Mouse (Mus musculus) heart, adult 11 months (tissue): Measurements from ENCODE around the gene Tmem163.

Source experiments
- DNase-seq: peaks from one replicate; pipeline ENCODE4 v3.0.0; 2022

The Tmem163 gene

DNA sequence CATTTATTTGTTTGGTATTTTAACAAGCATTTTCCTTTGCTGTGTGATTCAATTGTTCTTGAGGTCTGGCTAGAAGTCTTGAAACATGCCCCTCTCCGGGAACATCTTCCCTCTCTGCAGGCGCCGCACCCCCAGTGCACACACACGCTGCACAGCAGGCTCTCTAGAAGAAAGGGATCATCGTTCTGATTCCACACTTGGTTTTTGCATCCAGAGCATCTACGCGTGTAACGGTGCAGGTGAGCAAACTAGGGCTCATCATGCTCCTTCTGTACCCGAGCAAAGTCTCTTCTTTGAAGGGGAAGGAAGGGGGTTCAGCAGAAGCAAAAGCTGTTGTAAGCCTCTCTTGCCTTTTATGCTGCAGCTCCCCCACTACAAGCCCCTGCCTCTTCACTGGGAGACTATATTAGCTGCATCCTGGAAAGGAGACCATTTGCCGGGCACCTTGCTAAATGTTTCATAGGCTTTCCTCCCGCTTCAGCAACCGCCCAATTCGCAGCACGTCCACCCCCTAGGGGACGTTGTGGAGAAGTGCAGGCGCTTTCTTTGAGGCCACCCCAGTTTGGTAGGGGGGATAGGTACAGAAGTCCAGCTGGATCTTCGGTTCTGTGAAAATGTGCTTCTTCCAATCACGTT, at the start of gene Tmem163:
Gene Tmem163 (minus strand): TSS at position 51 of the 636 bp plus-strand sequence.
- DNase-seq = no peak

DNA sequence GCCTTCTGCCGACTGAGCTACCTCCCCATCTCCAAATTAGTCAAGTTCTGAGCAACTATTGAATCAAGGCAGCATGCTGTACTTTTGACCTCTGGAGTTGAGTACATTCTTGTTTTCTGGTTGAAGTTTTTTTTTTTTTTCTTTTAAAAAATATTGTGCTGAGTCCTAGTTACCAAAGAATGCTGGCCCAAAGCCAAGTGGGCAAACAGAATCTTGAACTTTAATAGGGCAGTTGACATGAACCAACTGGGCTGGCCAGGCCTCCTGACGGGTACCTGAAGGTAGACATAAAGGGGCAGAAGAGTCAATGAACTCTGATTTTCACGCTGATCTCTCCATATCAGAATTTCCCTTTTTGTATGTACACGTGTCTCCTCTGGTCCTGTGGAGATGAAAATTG, 49.7 kb upstream of the Tmem163 start, which contains the start of gene Acmsd:
Gene Acmsd (plus strand): TSS at position 318 of the 400 bp plus-strand sequence.
- DNase-seq = peak; percentile 10

DNA sequence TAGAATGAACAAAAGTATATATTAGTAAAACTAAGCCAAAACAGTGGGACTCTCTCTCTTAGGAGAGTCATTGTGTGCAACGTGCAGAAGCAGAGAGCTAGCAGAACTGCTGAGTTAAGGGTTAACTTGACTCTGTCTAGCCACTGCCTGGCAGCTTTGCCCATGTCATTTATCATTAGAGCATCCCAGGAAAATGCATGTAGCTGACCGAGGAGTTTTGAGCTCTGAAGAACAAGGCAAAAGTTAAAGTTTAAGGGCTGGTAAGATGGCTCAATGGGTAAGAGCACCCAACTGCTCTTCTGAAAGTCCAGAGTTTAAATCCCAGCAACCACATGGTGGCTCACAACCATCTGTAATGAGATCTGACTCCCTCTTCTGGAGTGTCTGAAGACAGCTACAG, 44.2 kb upstream of the Tmem163 start:
- DNase-seq = peak; percentile 12

DNA sequence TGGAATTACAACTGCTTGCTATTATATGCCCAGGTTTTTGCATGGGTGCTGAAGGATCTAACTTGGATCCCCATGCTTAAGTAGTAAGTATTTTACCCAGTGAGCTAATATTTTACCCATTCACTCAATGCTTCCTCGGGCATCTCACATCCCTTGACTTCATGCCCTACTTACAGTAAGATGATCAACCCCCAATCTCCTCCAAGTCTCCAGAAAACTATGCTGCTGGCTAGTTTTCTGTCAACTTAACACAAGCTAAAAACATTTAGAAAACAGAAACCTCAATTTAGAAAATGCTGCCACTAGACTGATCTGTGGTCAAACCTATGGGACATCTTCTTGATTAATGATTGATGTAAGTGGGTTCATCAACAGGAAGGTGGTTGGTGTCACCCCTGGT, 38.9 kb upstream of the Tmem163 start:
- peak; percentile 51 for DNase-seq

DNA sequence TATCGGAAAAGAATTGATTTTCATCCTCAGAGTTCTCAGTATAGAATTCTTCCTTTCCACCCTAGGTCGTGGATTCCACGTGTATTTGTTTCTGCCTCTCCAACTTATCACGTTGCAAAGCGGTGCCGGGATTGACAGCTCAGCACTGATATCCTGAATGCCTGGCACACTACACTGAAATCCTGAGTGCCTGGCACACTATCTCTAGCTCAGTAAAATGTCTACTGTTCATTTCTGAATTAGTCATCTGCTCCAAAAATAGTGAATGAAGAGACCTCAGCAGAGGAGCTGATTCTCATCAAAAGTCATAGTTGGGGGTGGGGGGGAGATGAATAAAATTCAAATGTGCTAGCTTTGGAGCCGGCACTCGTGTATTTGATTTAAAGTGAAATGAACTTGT, 37.1 kb upstream of the Tmem163 start:
- DNase-seq = peak; percentile 88

DNA sequence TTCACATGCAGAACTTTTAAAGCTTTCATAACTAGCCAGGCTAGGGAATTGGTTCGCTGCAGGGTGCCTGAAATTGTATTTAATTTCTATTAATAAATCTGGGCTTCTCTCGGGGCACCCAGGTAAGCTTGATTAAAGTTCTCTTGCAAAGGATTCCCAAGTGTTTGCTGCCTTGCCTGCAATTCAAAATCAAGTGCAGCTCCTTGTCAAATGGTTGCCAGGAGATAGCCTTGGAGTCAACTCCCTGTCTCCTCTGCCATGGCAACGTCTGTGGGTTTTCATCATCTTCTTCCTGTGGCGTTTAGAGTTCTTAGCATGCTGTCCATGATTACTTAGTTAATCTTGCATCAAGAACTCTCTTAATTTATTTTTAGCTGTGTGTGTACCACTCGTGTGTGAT, 26.9 kb upstream of the Tmem163 start:
- DNase-seq = peak; percentile 23

DNA sequence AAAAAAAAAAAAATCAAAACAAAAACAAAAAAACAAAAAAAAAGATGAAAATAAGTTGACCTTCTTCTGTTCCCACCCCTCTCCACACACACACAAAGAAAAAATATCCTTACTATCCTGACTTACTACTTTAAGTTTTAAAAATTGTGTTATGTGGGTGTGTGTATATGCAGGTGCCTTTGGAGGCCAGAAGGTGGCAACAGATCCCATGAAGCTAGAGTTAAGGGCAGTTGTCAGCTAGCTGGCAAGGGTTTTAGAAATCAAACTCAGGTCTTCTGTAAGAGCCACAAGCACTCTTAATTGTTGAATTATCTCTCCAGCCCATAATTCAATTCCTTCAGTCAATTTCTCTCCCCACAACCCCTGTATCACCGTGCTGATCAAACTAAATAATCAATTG, 22.8 kb upstream of the Tmem163 start:
- no peak for DNase-seq

DNA sequence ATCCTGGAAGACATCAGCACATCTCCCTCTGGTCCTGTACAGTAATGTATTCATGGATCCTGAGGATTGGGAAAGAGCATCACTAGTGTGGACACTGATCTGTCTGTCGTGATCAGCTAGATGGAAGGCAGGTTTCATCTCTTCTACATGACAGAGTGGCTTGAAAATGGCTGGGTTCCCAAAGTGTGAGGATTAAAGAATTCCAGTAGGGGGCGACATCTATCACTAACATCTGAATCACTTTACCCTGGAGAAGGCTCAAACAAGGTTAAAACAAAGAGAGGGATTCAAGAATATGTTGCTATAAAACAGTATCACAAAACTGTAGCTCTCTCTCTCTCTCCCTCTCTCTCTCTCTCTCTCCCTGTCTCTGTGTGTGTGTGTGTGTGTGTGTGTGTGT, 17.2 kb upstream of the Tmem163 start:
- DNase-seq = no peak

DNA sequence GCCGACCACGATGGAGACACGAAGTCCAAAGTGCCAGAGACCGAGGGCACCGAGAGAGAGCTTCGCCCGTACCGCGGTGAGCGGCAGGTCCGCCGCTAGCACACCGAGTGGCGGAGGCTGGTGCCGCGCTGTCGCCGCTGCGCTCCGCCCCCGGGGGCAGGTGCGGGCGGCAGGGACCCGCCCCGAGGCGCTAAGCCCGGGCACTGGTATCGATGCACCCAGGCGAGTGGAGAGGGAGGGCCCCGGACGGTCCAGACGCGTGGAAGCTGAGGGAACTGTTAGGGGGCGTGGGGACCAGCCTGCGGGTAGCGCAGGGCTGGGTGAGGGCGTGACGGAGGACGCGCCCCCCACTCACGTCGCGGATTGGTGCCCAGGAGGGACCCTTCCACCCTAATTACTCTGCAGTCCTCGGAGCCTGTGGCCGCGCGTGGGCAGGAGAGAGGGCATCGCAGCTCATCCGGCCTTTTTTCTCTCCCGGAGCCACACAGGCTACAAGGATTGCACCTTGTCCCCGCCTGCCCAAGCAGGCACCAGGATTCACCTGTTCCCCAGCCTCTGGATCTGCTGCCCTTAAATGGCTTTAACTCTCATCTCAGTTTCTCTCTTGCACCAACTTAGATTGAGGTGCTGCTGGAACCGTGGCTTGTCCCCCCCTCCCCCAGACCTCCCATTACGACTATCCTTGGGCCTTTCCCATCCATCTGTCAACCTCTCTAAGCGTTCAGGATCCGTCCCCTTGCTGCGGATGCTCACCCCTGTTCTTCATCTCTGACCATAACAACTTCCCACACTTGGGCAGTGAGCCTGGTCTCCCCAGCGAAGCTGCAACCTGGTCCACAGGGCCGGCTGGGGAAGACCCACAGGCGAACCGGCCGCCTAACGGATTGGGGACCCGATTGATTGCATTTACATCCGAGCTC, 1.4 kb downstream of the Tmem163 start:
- no peak for DNase-seq

DNA sequence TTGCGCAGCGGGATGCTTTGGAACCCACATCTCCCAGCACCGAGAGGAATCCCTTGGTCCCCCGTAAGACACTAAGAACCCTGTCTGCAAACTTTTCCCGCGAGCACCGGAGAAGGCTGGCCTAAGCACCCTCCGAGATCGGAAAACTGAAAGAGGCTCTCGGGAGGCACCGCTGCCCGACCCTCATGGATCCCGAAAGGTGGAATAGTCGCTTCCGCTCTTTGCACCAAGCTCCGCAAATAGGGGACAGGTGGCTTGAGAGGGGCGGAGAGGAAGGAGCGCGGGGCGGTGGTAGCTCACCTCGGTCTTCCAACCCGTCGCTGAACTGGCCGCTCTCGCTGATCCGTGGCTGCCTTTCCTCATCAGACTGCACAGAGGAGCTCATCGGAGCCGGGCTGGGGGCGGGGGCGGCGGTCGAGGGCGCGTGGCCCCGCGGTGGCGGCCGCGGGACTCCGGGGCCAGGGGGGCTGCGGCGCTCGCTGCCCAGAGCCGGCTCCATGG, 2.2 kb downstream of the Tmem163 start:
- DNase-seq = no peak

DNA sequence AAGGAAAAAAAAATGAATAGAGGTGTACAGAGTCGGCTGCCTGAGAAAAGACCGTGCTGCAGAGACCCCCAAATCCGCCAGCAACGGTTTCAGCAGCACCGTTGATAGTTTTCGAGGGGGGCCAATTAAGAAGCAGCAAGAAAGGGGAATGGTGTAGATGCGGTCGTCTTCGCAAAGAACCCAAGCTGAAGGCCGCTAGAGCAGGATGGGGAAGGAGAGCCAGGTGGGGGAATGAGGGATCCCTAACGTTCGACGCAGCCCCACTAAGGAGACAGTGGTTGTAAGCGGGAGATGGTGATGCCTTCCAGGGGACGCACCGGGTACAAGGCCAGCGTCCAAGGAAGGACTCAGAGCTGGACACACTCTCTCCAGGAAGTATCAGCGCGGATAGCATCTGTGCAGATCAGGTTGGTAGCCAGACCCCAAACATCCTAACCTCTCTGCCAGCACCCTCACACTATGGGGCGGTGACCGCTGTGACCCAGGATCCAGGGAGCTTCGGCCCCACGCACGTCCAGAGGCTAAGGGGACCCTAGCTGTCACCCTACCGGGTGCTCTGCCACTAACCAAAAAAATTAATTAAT, 2.7 kb downstream of the Tmem163 start:
- no peak for DNase-seq

DNA sequence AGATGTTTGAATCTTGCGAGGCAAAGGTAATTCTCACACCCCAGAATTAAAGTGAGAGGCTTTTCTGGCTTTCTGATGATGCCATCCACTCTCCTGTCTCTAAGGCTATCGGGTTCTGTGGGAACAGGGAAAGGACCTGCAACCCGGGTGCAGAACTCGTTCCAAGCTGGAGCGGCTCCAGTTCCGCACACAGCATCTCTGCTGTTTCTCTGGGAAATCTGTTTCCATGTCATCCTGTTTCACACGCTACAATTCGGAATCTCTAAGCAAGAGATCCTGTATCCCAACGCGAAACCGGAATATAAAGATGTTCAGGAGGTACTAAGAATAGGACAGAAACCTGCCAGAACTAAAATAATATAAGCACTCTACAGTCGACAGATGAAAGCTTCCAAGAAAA, 3.2 kb downstream of the Tmem163 start:
- no peak for DNase-seq

DNA sequence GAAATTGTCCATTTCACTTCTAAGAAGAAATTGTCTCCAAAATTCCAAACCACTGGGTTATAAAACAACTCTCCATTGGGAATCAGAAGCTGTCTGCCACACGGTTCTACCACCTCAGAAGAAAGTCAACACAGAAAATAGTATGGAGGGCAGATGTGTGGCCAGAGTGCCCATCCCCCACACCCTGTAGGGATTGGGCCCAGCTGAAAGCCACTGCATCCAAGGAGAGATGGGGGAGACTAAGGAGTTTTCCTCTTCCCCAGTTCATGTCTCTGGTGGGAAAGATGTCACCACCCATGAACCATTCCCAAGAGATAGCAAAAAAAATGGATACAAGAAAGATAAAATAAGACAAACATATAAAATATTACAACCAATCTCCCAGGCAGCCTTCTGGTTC, 4.1 kb downstream of the Tmem163 start:
- no peak for DNase-seq

DNA sequence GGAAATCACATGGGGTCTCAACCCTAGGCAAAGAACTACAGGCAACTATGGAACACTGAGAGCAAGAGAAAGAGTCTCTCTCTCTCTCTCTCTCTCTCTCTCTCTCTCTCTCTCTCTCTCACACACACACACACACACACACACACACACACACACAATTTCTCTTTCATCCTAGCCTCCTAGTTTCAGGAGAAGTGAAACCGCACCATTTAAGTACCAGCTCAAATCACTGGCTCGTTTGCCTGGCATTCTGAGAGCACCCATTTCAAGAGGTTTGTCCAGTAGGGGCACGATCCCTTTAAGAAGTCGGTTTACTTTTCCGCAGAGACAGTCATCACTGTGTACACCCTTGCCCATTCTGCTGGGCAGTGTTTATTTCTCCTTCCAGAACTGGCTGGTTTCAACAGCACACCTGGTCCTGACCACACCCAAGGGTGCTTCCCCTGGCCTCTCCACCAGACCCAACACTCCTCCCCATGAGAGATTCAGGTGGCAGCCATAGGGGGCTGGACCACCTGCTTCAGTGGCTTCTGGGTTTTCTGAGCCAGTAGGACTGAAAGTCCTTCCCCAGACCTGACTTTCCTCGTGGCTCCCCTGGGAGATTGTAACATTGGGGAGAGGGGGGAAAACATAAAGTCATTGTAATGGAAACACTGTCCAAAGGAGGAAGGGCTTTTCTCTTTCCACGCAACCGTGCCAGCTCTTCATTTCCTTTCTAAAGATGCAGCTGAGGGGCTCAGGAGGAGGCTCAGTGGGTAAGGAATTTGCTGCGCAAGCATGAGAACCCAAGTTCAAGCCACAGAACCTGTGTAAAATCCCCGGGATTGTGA, 5.9 kb downstream of the Tmem163 start:
- no peak for DNase-seq

DNA sequence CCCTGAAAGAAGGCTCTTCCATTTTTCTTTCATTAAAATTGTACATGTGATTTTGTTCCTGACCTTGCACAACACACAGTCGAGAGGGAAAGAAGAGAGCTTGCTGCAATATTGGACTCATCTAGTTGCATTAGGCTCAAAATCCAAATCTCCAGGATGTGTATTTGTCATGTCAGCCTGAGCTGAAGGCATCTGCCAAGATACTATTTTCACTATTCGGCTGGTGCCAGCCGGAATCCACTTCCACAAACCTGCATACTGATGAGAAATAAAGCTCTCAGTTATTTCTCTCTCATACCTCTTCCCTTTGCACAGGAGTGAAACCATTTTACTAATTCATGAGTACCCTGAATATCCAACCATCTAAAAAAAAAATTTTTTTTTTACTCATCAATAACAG, 11.2 kb downstream of the Tmem163 start:
- no peak for DNase-seq

DNA sequence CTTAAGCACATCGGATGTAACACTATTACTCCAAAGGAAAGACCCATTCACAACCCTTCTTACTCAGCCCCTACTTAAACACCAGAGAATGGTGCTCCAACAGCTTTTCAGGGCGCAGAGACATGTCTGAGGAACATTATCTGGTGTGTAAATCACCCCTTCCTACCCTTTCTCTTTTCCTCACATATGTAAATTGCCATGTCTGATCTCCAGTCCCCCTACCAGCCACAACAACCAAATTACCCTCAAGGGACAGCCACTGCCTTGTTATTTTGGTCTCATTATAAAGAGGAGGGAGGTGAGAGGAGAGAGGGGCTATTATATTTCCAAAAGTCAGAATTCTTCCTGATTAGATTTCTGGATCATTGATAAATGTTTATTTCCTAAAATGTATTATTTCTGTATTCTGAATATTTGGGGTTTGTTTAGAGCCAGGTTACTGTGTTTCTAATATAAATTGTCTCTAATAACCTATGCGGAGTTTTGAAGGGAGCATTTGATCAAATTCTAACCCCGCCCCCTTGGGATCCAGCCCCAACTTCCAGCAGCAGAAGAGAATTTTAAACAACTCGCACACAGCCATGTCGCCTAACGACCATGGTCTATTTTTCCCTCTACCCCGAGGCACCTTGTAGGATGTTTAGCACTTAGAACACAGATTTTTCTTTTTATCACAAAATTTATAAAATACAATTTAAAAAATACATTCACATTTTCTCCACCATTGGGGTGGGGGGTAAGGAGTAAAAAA, 12.1 kb downstream of the Tmem163 start:
- DNase-seq = peak; percentile 19

DNA sequence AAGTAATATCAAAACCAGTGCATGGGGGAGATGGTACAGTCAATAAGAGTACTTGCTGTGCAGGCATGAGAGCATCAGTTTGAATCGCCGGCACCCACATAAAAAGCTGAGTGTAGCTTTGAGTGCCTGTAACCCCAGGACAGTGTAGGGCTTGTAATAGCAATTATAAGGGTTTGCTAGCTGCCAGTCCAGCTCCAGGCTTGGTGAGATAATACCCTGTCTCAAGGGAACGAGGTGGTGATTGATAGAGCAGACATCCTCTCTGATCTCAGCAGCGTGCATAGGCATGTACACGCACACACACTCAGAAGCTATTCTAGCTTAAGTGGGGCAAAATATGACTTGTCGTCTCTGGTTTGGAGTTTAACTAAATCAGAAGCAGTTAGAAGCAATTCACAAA, 13.1 kb downstream of the Tmem163 start:
- no peak for DNase-seq

DNA sequence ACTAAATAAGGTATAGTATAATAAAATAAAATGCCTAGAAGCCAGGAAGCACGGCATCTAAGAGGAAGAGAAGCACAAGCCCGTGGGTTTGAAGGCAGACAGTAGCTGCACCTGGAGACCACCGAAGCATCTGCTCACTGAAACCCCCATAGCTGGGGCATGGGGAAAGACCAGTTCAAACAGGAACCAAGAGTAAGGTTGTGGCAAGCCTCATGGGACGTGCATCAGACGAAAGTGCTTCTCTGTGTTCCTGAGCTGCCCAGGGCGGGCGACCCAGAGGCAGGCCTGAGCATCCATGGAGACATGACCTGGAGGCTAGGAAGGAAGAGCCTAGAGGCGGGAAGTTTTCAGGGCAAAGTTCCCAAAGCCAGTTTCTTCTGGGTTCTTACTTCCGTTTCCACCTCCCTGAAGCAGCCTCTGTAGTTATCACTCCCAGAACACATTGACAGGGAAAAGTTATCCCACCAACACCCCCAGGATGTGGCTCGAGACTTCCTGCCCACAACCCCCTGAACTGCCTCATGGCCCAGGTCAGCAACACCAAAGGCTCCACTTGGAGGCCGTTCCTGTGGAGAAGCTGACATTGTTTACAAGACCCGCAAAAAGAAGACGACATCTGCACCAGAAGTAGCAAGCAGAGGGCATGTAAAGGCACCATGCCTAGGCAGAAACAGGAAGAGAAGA, 16.8 kb downstream of the Tmem163 start:
- DNase-seq = no peak

DNA sequence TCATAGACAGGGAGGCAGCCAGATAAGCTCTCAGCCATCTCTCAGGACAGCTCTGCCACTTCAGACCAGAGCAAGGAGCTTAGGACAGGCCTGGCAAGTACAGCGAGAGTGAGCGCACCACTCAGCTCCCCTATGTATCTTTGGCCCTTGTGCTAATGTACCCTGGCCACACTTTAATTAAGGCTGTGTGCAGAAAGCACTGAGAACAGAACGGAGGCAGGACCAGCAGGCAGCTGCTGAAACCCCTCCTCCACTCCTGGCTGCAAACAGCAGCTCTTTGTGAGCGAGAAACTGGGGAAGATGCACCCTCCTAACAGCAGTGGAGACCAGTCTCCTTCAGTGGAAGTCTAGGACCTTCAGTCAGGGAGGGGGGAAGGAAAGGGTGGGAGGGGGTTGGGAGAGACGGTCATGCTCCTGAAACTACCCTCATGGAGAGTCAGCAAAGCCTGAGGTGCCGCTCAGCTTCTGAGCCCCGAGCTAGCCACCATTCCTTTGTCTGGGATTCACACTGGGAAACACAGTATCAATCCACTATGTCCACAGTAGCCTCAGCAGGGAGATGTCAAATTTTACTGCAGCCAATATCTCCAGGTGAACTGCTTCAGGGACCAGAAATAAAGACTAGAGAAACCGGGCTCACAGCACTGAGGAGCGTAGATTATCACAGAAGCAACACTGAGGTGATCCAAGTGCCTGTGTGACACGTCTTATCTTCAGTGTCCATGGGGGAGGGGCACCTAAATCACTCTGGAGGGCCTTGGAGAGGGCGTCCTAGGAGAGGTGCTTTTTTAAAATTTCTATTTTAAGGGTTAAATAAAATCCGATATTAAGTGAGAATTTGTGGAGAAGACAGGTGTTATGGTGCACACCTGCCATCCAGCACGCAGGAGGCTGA, 18.0 kb downstream of the Tmem163 start:
- no peak for DNase-seq

DNA sequence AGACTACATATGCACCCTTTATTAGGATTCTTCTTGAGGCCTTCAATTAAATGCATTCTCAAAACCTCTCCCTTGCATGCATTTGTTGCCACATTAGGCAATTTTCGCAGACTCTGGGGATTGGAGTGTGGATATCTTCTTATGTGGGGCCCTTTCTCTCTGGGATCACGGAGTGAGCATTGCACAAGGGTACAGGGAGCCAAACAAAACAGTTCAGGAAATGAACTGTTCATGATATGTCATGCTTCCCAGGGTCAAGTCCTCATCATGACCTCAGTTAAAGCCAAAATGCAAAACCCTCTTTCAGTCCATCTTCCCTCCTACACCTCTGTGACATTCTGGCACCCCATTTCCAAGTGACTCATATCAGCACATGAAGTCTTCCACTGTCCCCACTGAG, 27.8 kb downstream of the Tmem163 start:
- DNase-seq = peak; percentile 10
